Mouse (Mus musculus) G1E (cell line): ENCODE results near the gene Ulk4. TPM values are rescaled to one million over a fixed set of nuclear protein-coding genes. Genes with fewer than 3 reads are reported as not detected.

Source experiments
- ATAC-seq: 2 replicates; pipeline ENCODE4 v1.8.0; 2016; ENCODE audit warnings: mild to moderate bottlenecking; ENCODE audit not compliant: insufficient number of reproducible peaks, poor library complexity, low FRiP score, severe bottlenecking; ENCODE audit errors: extremely low read depth
- DNase-seq: peaks from one replicate; pipeline ENCODE4 v3.0.0; 2012; ENCODE audit warnings: low spot score
- H3K27me3 ChIP-seq: 2 replicates; pipeline ENCODE4 v1.6.1; 2012; ENCODE audit warnings: mild to moderate bottlenecking, low read length, inconsistent platforms; ENCODE audit not compliant: insufficient read depth
- H3K36me3 ChIP-seq: replicated peaks from 2 replicates; pipeline ENCODE3; 2012; ENCODE audit warnings: mild to moderate bottlenecking, inconsistent platforms
- H3K4me1 ChIP-seq: 2 replicates; pipeline ENCODE4 v1.6.1; 2012; ENCODE audit warnings: low read depth, low read length, inconsistent platforms, mixed read lengths; ENCODE audit not compliant: insufficient read depth
- H3K4me3 ChIP-seq: 2 replicates; pipeline ENCODE4 v1.5.1; 2012; ENCODE audit warnings: low read depth, mild to moderate bottlenecking, inconsistent platforms, low read length, moderate library complexity, mixed read lengths
- H3K9me3 ChIP-seq: replicated peaks from 2 replicates; pipeline ENCODE4 v1.6.1; 2012; ENCODE audit warnings: inconsistent platforms
- CTCF ChIP-seq: IDR thresholded peaks from 2 replicates; pipeline ENCODE4 v1.5.1; 2012; ENCODE audit warnings: low read depth, low read length, inconsistent platforms, mixed read lengths
- GATA1 ChIP-seq: IDR thresholded peaks from 2 replicates; pipeline ENCODE4 v1.6.1; 2012; ENCODE audit warnings: borderline replicate concordance, low read length, inconsistent platforms, mixed read lengths
- GATA2 ChIP-seq: IDR thresholded peaks from 2 replicates; pipeline ENCODE4 v1.6.1; 2012; ENCODE audit warnings: low read depth, low read length, inconsistent platforms, borderline replicate concordance
- POLR2AphosphoS5 ChIP-seq: IDR thresholded peaks from 2 replicates; pipeline ENCODE4 v1.6.1; 2012; ENCODE audit warnings: low read depth, low read length, inconsistent platforms; ENCODE audit not compliant: insufficient replicate concordance
- TAL1 ChIP-seq: conservative IDR thresholded peaks from 2 replicates; pipeline ENCODE4 v1.6.1; 2012; ENCODE audit warnings: low read depth, low read length, inconsistent platforms, mixed read lengths
- polyA plus RNA-seq: library from polyadenylated mRNA; stranded (reverse); fragments of >175 nt; gene quantifications from 2 replicates; pipeline ENCODE4 v1.2.3, GENCODE M21; 2012
- total RNA-seq, 2 experiments: library from RNA; stranded (forward) in 1 of 2; stranded (reverse) in 1 of 2; fragments of 200-1000 nt in 1 of 2; fragments of >200 nt in 1 of 2; fragmentation: Nextera tagmentation in 1 of 2; gene quantifications; 2 replicates each; pipeline ENCODE4 v1.2.3; 2014 to 2017

Gene Ulk4
- total and polyA plus RNA-seq, 3 experiments: 0.52 to 3.2 (median 1.6) TPM

- H3K36me3 ChIP-seq: no peaks in the 10 kb centered on the region
- no peak overlapping the region for H3K4me3 ChIP-seq
- no peaks in the 10 kb centered on the region for H3K4me1 ChIP-seq
- TF ChIP-seq GATA2 (no peak), GATA1 (no peak), TAL1 (no peak), CTCF (peak; percentile 84)
- H3K9me3 ChIP-seq: no peaks in the 10 kb centered on the region
- ATAC-seq (no peak), DNase-seq (peak; percentile 16)
- H3K27me3 ChIP-seq: no peaks in the 10 kb centered on the region
Observed at GRCm38 (mm10) chr9:121108110-121108509, 168.9 kb downstream of the Ulk4 start.

- no peak for DNase-seq
- Histone ChIP-seq H3K27me3 (no peaks in the 10 kb centered on the region), H3K9me3 (no peaks in the 10 kb centered on the region)
Observed at GRCm38 (mm10) chr9:121107643-121108042, 169.4 kb downstream of the Ulk4 start.

GRCm38 (mm10) chr9:121107101-121107500, 169.9 kb downstream of the Ulk4 start:
- H3K4me1 ChIP-seq: no peaks in the 10 kb centered on the region
- no peaks in the 10 kb centered on the region for H3K27me3 ChIP-seq
- no peaks in the 10 kb centered on the region for H3K9me3 ChIP-seq
- TF ChIP-seq GATA2 (no peak), POLR2AphosphoS5 (no peak), TAL1 (no peak), CTCF (no peak), GATA1 (no peak)
- ATAC-seq (no peak), DNase-seq (no peak)
- no peaks in the 10 kb centered on the region for H3K36me3 ChIP-seq
- H3K4me3 ChIP-seq: no peak overlapping the region

More at GRCm38 (mm10) chr9:121107643-121108042, 169.4 kb downstream of the Ulk4 start:
- ATAC-seq: no peak
- H3K4me1 ChIP-seq: no peaks in the 10 kb centered on the region
- no peaks in the 10 kb centered on the region for H3K36me3 ChIP-seq
- no peak for TF ChIP-seq GATA2
- TF ChIP-seq POLR2AphosphoS5: no peak
- no peak for TF ChIP-seq CTCF
- TF ChIP-seq TAL1: no peak
- no peak for TF ChIP-seq GATA1
- H3K4me3 ChIP-seq: no peak overlapping the region

- TF ChIP-seq TAL1 (no peak), POLR2AphosphoS5 (no peak)
- DNase-seq (no peak), ATAC-seq (no peak)
- Histone ChIP-seq H3K36me3 (no peaks in the 10 kb centered on the region), H3K4me1 (no peaks in the 10 kb centered on the region), H3K4me3 (no peak overlapping the region), H3K27me3 (no peaks in the 10 kb centered on the region), H3K9me3 (no peaks in the 10 kb centered on the region)
Observed at GRCm38 (mm10) chr9:121101516-121101915, 175.5 kb downstream of the Ulk4 start.

GRCm38 (mm10) chr9:121099453-121099852, 177.5 kb downstream of the Ulk4 start:
- no peaks in the 10 kb centered on the region for H3K27me3 ChIP-seq
- TF ChIP-seq POLR2AphosphoS5 (no peak), GATA1 (no peak), CTCF (no peak), TAL1 (no peak), GATA2 (no peak)
- DNase-seq (no peak), ATAC-seq (no peak)
- H3K9me3 ChIP-seq: no peaks in the 10 kb centered on the region
- no peaks in the 10 kb centered on the region for H3K4me1 ChIP-seq
- H3K4me3 ChIP-seq: no peak overlapping the region
- no peaks in the 10 kb centered on the region for H3K36me3 ChIP-seq

GRCm38 (mm10) chr9:121093760-121094159, 183.2 kb downstream of the Ulk4 start:
- no peak for ATAC-seq
- H3K9me3 ChIP-seq: no peaks in the 10 kb centered on the region

GRCm38 (mm10) chr9:121092568-121092967, 184.4 kb downstream of the Ulk4 start:
- H3K36me3 ChIP-seq: no peaks in the 10 kb centered on the region
- no peak for DNase-seq
- H3K9me3 ChIP-seq: no peaks in the 10 kb centered on the region
- no peak for TF ChIP-seq GATA2
- TF ChIP-seq TAL1: no peak
- TF ChIP-seq POLR2AphosphoS5: no peak
- no peak for TF ChIP-seq GATA1
- no peak for TF ChIP-seq CTCF
- H3K27me3 ChIP-seq: no peaks in the 10 kb centered on the region
- ATAC-seq: no peak
- no peaks in the 10 kb centered on the region for H3K4me1 ChIP-seq
- no peak overlapping the region for H3K4me3 ChIP-seq

More at GRCm38 (mm10) chr9:121093760-121094159, 183.2 kb downstream of the Ulk4 start:
- no peak for DNase-seq
- Histone ChIP-seq H3K36me3 (no peaks in the 10 kb centered on the region), H3K4me3 (no peak overlapping the region), H3K27me3 (no peaks in the 10 kb centered on the region), H3K4me1 (no peaks in the 10 kb centered on the region)
- TF ChIP-seq POLR2AphosphoS5 (no peak), GATA1 (no peak), CTCF (no peak), GATA2 (no peak), TAL1 (no peak)
